Mouse (Mus musculus): ENCODE measurements at regions not wholly inside any gene's neighbourhood (a gene's known extent, or its start where the extent isn't known, plus 50 kb on each side); places are given as distances from the start of the nearest gene placed in this dataset.
A peak's percentile ranks its signal among the peaks of the same experiment; 100 is the strongest.

DNA sequence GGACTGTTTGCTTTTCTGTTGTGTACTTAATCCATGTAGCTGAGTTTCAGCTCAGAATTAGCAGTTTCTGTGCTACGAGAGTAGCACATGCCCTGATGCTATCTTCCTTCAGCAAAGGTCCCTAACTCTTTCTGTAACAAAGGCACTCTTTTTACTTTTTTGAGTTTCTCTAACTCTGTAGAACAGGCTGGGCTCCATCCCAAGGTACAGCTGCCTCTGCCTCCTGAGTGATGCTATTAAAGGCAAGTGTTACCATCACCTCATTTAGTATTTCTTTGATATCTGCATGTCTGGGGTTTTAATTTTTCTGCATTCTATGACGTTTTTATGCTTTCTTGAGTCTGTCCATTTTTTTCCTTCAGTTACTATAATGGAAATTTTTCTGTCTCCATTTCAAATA is 853.9 kb downstream of the Edem1 start:
- intact Hi-C loops (cut with DNase I) = no loop called here
- DNase-seq (ENCODE audit: low spot score in 2 of 2) = peak in 1 of 2 experiments; percentile 52

DNA sequence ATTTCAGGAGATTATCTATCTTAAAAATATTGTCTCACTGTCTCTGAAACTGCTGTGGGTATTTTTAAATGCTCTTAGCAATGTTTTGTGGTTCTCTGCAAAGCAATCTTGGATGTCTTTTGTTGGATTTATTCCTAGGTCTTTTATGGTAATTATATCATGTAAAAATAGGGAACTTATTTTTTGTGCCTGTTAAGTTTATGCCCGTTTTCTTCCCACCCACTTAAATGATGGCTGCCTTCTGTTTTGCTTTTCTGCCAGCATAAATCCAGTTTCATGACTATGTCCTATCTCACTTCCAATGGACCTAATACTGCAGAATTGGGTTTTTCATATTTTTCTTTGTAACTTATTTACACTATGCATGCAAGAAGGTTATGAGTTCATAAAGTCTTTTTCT is 901.6 kb downstream of the Edem1 start:
- peak; percentile 6 to 77 for DNase-seq (ENCODE audit: low spot score in 2 of 2)
- intact Hi-C loops (cut with DNase I) = no loop called here

DNA sequence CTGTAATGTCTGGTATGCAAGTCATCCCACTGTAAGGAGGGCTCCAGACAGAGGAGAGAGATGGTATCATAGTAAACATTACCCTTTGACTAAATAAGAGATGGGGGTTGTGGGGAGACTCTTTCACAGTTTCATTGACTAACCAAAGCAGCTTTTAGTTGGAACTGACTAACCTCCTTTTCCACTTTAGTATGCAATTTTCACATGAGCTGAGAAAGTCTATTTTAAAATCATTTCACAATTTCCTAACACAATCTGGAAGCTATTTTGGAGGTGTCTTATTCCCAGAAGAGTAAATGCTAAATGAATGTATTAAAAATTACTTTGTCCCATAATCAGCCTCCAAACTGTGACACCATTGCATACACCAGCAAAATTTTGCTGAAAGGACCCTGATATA is 904.7 kb upstream of the Grm7 start:
- DNase-seq (ENCODE audit: low spot score in 2 of 2) = peak; percentile 15 to 76
- intact Hi-C loops (cut with DNase I) = loop anchor here (2.0 to 10.0 kb wide), 3 partner anchors 397 to 798 kb away; no protein-coding TSS in a partner anchor
